Mouse (Mus musculus) neural tube, embryonic 11.5 days (tissue): ENCODE data around the gene Pomt1. TPM values are rescaled to one million over a fixed set of nuclear protein-coding genes. Genes with fewer than 3 reads are reported as not detected.

Source experiments
- ATAC-seq: fragments of 200-750 bp; cut with Nextera tagmentation; 2 replicates; pipeline ENCODE4 v1.8.0; 2017; ENCODE audit warnings: moderate number of reproducible peaks, mild to moderate bottlenecking, moderate TSS enrichment, moderate library complexity; ENCODE audit not compliant: insufficient read depth, low FRiP score, low TSS enrichment
- DNase-seq: peaks from one replicate; pipeline ENCODE4 v3.0.0-alpha.2; 2015; ENCODE audit warnings: low spot score
- H3K27ac ChIP-seq: fragments of 300-500 bp; sonication (generic); 2 replicates; pipeline ENCODE4 v1.5.1; 2014; ENCODE audit warnings: low read depth, mild to moderate bottlenecking, low read length
- H3K27me3 ChIP-seq: fragments of 300-500 bp; sonication (generic); 2 replicates; pipeline ENCODE4 v1.6.1; 2014; ENCODE audit warnings: mild to moderate bottlenecking, low read length, mixed read lengths; ENCODE audit not compliant: control insufficient read depth, insufficient read depth
- H3K36me3 ChIP-seq: fragments of 300-500 bp; sonication (generic); 2 replicates; pipeline ENCODE4 v1.6.1; 2014; ENCODE audit warnings: mild to moderate bottlenecking, low read length, moderate library complexity, mixed read lengths; ENCODE audit not compliant: control insufficient read depth, insufficient read depth
- H3K4me1 ChIP-seq: fragments of 300-500 bp; sonication (generic); 2 replicates; pipeline ENCODE4 v1.6.1; 2014; ENCODE audit warnings: low read length, mixed read lengths; ENCODE audit not compliant: control insufficient read depth, insufficient read depth
- H3K4me2 ChIP-seq: fragments of 300-500 bp; sonication (generic); 2 replicates; pipeline ENCODE4 v1.6.1; 2014; ENCODE audit warnings: low read depth, mild to moderate bottlenecking, moderate library complexity
- H3K4me3 ChIP-seq: fragments of 300-500 bp; sonication (generic); 2 replicates; pipeline ENCODE4 v1.5.1; 2014; ENCODE audit warnings: low read depth, low read length
- H3K9ac ChIP-seq: fragments of 300-500 bp; sonication (generic); 2 replicates; pipeline ENCODE4 v1.6.1; 2014; ENCODE audit warnings: mild to moderate bottlenecking, low read length
- H3K9me3 ChIP-seq: fragments of 300-500 bp; sonication (generic); 2 replicates; pipeline ENCODE4 v1.6.1; 2016; ENCODE audit warnings: low read length; ENCODE audit not compliant: control insufficient read depth
- WGBS: fragments of 180-500 bp; shearing (Covaris S2); extraction: QIAGEN DNeasy Blood & Tissue Kit; methylation state at CpG from one replicate; pipeline ENCODE4 v1.1.7; 2014; 5-methylcytosine and 5-hydroxymethylcytosine counted together
- polyA plus RNA-seq: library from polyadenylated mRNA; unstranded; fragments of >200 nt; fragmentation: Nextera tagmentation; extraction: Ambion mirVana; gene quantifications from 2 replicates; pipeline ENCODE4 v1.2.1, GENCODE M21; 2014

Pomt1 gene
- polyA plus RNA-seq, 1 experiment from 2014 or later, result 20.7 TPM

DNA sequence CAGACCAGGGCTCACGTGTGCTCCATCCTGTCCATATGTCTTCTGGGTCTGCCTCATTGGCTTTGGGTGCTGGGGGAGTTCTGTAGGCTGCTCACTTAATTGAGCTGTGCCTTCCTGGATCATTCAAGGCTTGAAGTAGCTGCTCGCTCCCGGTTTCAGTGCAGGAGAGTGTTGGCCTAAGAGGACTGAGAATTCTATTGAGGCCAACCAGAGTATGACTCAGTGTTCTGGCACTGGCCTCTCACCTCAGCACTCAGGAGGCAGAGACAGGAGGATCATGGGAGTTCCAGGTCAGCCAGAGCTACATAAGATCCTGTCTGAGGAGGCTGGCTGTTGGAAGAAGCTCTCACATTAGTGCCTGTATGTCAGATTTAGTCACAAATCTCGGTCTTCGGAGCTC lies 18.3 kb upstream of the Pomt1 start:
- Histone ChIP-seq H3K9ac (no peak overlapping the region), H3K4me2 (no peak overlapping the region), H3K4me3 (no peak overlapping the region), H3K9me3 (no peaks in the 10 kb centered on the region), H3K4me1 (no peaks in the 10 kb centered on the region), H3K36me3 (peaks cover 69% of the 10 kb centered on the region), H3K27ac (no peak overlapping the region), H3K27me3 (no peaks in the 10 kb centered on the region)
- ATAC-seq (no peak), DNase-seq (no peak)
- WGBS, result 92% methylated on average over 5 of the region's 5 CpGs

DNA sequence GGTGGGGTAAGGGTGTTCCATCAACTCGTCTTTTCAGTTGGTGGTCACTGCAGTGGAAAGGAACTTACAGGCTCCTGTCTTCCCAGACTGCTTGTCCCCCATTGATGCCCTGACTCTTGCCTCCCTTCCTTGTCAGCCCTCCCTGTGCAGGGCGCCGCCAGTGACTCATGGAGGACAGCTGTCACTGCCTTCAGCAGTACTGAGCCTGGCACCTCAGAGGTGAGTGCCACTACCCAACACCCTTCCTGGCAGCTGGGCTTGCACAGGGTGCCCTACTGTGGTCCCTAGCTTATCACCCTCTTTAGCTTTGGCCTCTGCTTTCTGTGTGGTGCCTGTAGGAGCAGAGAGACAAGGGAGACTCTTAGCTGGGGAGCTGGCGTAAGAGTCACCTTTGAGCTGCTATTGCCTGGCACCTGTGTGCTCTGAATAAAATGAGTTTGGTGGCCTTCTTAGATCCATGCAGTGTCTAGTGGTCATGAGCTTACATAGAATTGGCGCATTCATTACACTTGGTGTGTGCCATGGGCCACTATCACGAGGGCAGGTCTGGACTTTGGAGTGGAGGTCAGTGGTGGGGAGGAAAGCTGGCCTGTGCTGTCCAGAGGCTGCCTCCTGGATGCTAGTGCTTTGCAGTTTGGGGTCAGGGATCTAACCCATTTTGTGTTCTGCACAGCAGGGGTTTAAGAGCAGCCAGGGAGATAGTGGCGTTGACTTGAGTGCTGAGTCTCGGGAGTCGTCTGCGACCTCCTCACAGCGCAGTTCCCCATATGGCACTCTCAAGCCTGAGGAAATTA lies 17.7 kb upstream of the Pomt1 start:
- Histone ChIP-seq H3K36me3 (peaks cover 68% of the 10 kb centered on the region), H3K27me3 (no peaks in the 10 kb centered on the region), H3K4me1 (no peaks in the 10 kb centered on the region), H3K9me3 (no peaks in the 10 kb centered on the region), H3K4me2 (no peak overlapping the region), H3K9ac (no peak overlapping the region), H3K27ac (no peak overlapping the region), H3K4me3 (no peak overlapping the region)
- ATAC-seq (no peak), DNase-seq (no peak)
- whole genome bisulfite sequencing, result 87% methylated on average over 11 of the region's 11 CpGs

DNA sequence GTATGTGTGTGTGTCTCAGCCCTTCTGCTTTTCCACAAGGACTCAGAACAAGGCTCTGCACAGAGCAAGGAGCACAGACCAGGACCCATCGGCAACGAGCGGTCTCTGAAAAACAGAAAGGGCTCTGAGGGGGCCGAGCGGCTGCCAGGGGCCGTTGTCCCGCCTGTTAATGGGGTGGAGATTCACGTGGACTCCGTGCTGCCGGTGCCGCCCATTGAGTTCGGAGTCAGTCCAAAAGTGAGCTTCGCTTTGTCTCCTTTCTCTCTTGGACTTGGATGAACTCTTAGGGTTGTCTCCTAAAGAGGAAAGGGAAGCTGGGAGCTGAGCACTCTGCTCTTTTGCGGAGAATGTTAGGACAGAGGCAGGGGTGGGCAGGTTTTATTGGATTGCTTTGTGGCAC lies 16.9 kb upstream of the Pomt1 start:
- Histone ChIP-seq H3K4me3 (no peak overlapping the region), H3K4me2 (no peak overlapping the region), H3K27me3 (no peaks in the 10 kb centered on the region), H3K4me1 (no peaks in the 10 kb centered on the region), H3K9ac (no peak overlapping the region), H3K27ac (no peak overlapping the region), H3K9me3 (no peaks in the 10 kb centered on the region), H3K36me3 (peaks cover 68% of the 10 kb centered on the region)
- ATAC-seq (no peak), DNase-seq (no peak)
- 96% methylated on average over 14 of the region's 14 CpGs for WGBS

DNA sequence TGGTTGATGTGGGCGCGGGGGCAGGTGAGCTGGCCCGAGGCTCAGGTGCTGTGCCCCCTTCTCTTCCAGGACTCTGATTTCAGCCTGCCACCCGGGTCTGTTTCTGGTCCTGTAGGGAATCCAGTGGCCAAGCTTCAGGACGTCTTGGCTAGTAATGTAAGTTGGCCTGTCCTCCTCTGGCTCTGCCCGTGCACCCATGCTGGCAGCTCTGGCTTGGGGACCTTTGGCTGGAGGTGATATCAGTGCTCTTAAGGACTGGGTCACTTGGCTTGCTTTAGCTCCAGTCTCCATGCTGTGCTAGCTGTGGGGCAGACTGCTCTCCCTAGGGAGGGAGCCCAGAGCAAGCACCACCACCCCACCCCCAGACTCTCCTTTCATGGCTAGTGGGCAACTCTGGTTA lies 16.4 kb upstream of the Pomt1 start:
- Histone ChIP-seq H3K4me2 (no peak overlapping the region), H3K4me1 (no peaks in the 10 kb centered on the region), H3K9ac (no peak overlapping the region), H3K36me3 (peaks cover 66% of the 10 kb centered on the region), H3K27me3 (no peaks in the 10 kb centered on the region), H3K9me3 (no peaks in the 10 kb centered on the region), H3K4me3 (no peak overlapping the region), H3K27ac (no peak overlapping the region)
- WGBS, result 95% methylated on average over 6 of the region's 6 CpGs
- ATAC-seq (no peak), DNase-seq (no peak)

DNA sequence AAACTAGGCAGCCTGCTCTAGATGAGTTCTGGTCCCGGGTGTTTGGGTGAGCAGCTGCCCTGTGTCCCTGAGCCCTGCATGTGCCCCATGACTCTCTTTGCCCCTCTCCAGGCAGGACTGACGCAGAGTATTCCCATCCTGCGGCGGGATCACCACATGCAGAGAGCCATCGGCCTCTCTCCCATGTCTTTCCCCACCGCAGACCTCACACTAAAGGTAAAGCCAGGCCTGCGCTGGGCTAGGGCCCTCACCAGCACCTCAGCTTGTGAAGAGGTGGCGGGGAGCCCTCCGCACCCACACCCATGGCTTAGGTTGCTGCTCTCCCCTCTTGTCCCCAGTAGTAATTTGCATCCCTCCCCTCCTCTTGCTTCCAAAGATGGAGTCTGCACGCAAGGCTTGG lies 15.4 kb upstream of the Pomt1 start:
- H3K27me3 ChIP-seq, result no peaks in the 10 kb centered on the region
- no peak overlapping the region for H3K27ac ChIP-seq
- H3K9me3 ChIP-seq, result no peaks in the 10 kb centered on the region
- H3K36me3 ChIP-seq, result peaks cover 63% of the 10 kb centered on the region
- no peak for ATAC-seq
- WGBS, result 98% methylated on average over 10 of the region's 10 CpGs
- H3K4me1 ChIP-seq, result no peaks in the 10 kb centered on the region
- no peak overlapping the region for H3K9ac ChIP-seq
- H3K4me2 ChIP-seq, result no peak overlapping the region
- no peak for DNase-seq
- H3K4me3 ChIP-seq, result no peak overlapping the region

DNA sequence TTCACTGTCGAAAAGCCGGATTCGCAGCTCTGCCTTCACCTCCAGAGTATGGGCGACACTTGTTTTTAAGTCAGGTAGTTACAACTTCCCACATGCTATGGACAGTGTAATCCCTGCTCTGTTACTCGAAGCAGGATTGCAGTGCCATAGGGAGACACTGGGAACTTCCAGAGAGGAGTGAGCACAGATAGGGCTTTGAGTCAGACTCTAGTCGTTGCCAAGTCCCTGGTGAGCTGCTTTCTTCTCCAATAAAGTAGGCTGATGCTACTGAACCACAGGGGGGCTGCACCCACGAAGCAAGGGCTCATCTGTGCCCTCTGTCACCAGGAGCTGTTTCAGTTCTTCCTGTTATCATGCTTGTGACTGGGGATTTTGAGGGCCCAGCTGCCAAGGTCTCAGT lies 14.8 kb upstream of the Pomt1 start:
- Histone ChIP-seq H3K9me3 (no peaks in the 10 kb centered on the region), H3K9ac (no peak overlapping the region), H3K4me3 (no peak overlapping the region), H3K27ac (no peak overlapping the region), H3K27me3 (no peaks in the 10 kb centered on the region), H3K4me2 (no peak overlapping the region), H3K36me3 (peaks cover 63% of the 10 kb centered on the region), H3K4me1 (no peaks in the 10 kb centered on the region)
- ATAC-seq (no peak), DNase-seq (no peak)
- WGBS, result 89% methylated on average over 7 of the region's 7 CpGs

DNA sequence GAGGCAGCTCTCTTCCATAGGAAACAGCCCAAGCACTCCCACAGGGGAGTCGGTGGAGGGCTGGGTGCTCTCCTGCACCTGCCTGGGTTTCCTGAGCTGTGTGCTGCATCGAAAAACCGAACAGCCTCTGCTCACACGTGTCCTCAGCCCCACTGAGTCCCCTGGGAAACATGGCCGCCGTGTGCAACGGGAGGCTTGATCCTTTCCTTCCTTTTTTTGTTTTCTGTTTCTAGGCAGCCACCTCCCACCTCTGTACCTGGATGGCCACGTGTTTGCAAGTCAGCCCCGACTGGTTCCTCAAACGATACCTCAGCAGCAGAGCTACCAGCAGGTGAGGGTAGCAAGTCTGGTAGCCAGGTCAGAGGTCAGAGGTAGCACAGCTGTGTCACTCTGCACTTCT lies 14.3 kb upstream of the Pomt1 start:
- H3K9ac ChIP-seq, result no peak overlapping the region
- no peaks in the 10 kb centered on the region for H3K27me3 ChIP-seq
- no peak overlapping the region for H3K4me3 ChIP-seq
- DNase-seq (no peak), ATAC-seq (no peak)
- 93% methylated on average over 10 of the region's 10 CpGs for WGBS
- H3K36me3 ChIP-seq, result peaks cover 62% of the 10 kb centered on the region
- H3K27ac ChIP-seq, result no peak overlapping the region
- H3K4me1 ChIP-seq, result no peaks in the 10 kb centered on the region
- H3K9me3 ChIP-seq, result no peaks in the 10 kb centered on the region
- H3K4me2 ChIP-seq, result no peak overlapping the region

DNA sequence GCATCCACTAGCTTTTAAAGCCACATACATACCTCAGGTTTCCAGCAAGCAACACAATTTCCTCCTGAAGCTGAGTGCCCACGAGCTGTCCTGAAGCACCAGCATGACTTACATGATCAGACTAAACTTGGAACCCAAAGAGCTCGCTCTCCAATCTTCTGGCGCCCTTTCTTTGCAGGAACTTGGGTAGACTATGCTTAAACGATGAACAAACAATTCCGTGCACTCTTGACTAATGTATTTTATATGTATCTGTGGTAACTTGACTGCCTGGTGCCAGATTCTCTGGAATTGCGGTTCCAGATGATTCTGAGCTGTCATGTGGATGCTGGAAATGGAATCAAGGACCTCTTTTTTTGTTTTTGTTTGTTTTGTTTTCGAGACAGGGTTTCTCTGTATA lies 957 bp upstream of the Pomt1 start:
- H3K4me2 ChIP-seq, result peak overlapping the region; percentile 88
- H3K4me1 ChIP-seq, result peaks cover 8% of the 10 kb centered on the region
- DNase-seq (no peak), ATAC-seq (no peak)
- H3K9me3 ChIP-seq, result no peaks in the 10 kb centered on the region
- WGBS, result 36% methylated on average over 7 of the region's 7 CpGs
- no peak overlapping the region for H3K9ac ChIP-seq
- H3K4me3 ChIP-seq, result peak overlapping the region; percentile 60
- H3K27ac ChIP-seq, result 0 out of 2 replicates have a peak overlapping the region, but pooled peaks have one; percentile 71
- H3K36me3 ChIP-seq, result peaks cover 15% of the 10 kb centered on the region
- H3K27me3 ChIP-seq, result no peaks in the 10 kb centered on the region

DNA sequence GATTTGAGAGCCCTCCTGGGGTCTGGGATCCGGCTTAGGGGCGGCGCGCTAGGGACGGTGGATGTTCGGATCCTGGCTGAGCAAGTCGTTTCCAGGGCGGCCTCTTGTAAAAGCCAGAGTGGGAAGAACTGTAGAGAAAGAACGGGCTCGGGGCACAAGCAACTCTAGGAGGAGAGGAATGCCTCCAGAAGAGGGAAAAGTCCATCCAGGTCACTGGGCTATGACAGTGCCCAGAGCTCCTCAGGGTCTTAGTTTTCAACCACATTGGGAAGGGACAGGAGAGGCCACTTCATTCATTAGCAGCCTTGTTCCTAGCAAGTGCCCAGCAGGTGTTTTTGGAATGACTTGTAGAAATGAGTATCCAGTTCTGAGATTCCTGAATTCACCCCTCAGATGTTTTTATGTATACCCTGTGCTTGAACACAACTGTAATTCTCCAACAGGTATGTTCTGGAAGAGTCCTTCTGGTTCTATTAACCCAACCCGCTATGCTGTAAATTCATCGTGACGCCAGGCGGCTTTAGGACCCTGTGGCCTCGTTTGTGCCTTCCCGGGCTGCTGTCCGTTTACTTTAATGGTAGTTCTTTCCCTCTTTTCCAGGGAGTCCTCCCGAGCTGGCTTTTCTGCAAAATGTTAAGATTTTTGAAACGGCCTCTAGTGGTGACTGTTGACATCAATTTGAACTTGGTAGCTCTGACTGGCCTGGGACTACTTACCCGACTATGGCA lies 534 bp downstream of the Pomt1 start:
- H3K4me2 ChIP-seq, result peak overlapping the region; percentile 88
- H3K4me3 ChIP-seq, result peak overlapping the region; percentile 60
- peaks cover 4% of the 10 kb centered on the region for H3K36me3 ChIP-seq
- H3K9me3 ChIP-seq, result no peaks in the 10 kb centered on the region
- DNase-seq, result peak; percentile 52
- ATAC-seq, result peak; percentile 28; the same call in 1 of the 2 replicates
- H3K27ac ChIP-seq, result no peak overlapping the region
- no peaks in the 10 kb centered on the region for H3K27me3 ChIP-seq
- peak overlapping the region; percentile 72 for H3K9ac ChIP-seq
- WGBS, result under 1% methylated on average over 20 of the region's 20 CpGs
- peaks cover 8% of the 10 kb centered on the region for H3K4me1 ChIP-seq
